Mouse (Mus musculus): ENCODE data around the gene Rdm1. TPM values are rescaled to one million over a fixed set of nuclear protein-coding genes. Genes with fewer than 3 reads are reported as not detected.
"Not testable (repeated sequence)": the region's sequence is repeated elsewhere in the genome, so short reads cannot be mapped to it uniquely, and the experiment has no call there.

Rdm1 gene
- polyA plus RNA-seq, 1 experiment from 2014 or later: 15.3 TPM

DNA sequence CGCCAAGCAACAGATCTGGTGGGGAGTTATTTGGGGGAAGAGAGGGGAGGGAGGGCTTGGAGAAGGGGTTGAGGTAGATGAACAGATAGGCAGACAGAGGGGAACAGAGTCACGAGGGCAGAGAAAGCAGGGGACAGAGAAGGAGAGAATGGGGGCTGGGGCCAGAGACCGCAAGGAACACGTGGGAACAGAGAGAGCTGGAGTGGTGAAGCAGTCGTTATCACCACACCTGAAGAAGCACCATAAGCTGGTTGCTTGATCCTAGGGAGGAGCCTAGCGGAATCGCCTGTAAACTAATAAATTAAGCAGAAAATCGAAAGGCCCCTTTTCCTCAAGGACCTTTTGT, 373 bp upstream of the Rdm1 start:
- Histone ChIP-seq H3K4me2 (replicated peaks; ENCODE audit: low read depth) (peak overlapping the region; percentile 92), H3K4me3 (ENCODE audit: low read depth, low read length) (peak overlapping the region; percentile 39), H3K4me1 (replicated peaks; ENCODE audit: control insufficient read depth, insufficient read depth, low read length) (no peaks in the 10 kb centered on the region), H3K9ac (ENCODE audit: low read depth, low read length) (peak overlapping the region; percentile 49; the same call in 1 of the 2 replicates), H3K27ac (ENCODE audit: low read depth, low read length) (peak overlapping the region; percentile 91), H3K27me3 (replicated peaks; ENCODE audit: control insufficient read depth, insufficient read depth, low read length) (no peaks in the 10 kb centered on the region), H3K9me3 (ENCODE audit: control insufficient read depth) (no peaks in the 10 kb centered on the region), H3K36me3 (ENCODE audit: control insufficient read depth, insufficient read depth) (no peaks in the 10 kb centered on the region; the same call in 1 of the 2 replicates)
- peak; percentile 19 for ATAC-seq
- 4% methylated on average over 8 of the region's 8 CpGs for WGBS
- TF ChIP-seq CTCF (IDR thresholded peaks at IDR 0.05; ENCODE audit: low read depth): no peak

DNA sequence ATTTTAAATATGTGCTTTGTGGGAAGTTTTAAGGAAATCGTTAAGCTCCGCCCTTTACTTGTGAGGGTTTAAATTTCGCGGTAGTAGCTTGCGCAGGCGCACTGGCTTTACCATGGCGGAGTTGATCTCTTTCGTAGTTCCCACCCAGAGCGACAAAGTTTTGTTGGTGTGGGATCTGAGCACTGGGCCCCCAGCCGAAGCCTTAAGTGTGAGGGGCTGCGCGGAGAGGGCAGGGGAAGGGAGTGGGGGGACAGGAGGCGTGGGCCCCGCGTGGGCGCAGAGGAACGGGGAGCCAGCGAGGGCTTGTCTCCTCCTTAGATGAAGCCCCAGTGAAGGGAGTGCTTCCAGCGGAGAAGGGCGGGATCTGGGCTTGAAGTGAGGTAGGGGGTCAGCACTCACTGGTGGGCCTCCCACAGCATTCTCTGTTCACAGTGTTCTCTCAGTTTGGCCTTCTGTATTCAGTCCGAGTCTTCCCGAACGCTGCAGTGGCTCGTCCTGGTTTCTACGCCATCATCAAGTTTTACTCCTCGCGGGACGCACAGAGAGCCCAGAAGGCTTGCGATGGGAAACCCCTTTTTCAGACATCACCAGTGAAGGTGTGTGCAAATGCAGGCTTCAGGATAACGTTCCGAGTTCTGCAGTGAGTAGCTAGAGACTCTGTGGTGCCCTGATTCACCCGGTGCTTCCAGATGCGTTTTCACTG, 1.0 kb downstream of the Rdm1 start:
- H3K4me3 ChIP-seq (ENCODE audit: low read depth, low read length): peak overlapping the region; percentile 58
- no peaks in the 10 kb centered on the region for H3K4me1 ChIP-seq (replicated peaks; ENCODE audit: control insufficient read depth, insufficient read depth, low read length)
- H3K9me3 ChIP-seq (ENCODE audit: control insufficient read depth): no peaks in the 10 kb centered on the region
- H3K9ac ChIP-seq (ENCODE audit: low read depth, low read length): peak overlapping the region; percentile 69
- H3K27ac ChIP-seq (ENCODE audit: low read depth, low read length): peak overlapping the region; percentile 89
- H3K4me2 ChIP-seq (replicated peaks; ENCODE audit: low read depth): peak overlapping the region; percentile 92
- ATAC-seq: no peak; the same call in 1 of the 2 replicates
- no peaks in the 10 kb centered on the region; the same call in 1 of the 2 replicates for H3K36me3 ChIP-seq (ENCODE audit: control insufficient read depth, insufficient read depth)
- no peak for TF ChIP-seq CTCF (IDR thresholded peaks at IDR 0.05; ENCODE audit: low read depth)
- no peaks in the 10 kb centered on the region for H3K27me3 ChIP-seq (replicated peaks; ENCODE audit: control insufficient read depth, insufficient read depth, low read length)
- WGBS: under 1% methylated on average over 33 of the region's 33 CpGs

DNA sequence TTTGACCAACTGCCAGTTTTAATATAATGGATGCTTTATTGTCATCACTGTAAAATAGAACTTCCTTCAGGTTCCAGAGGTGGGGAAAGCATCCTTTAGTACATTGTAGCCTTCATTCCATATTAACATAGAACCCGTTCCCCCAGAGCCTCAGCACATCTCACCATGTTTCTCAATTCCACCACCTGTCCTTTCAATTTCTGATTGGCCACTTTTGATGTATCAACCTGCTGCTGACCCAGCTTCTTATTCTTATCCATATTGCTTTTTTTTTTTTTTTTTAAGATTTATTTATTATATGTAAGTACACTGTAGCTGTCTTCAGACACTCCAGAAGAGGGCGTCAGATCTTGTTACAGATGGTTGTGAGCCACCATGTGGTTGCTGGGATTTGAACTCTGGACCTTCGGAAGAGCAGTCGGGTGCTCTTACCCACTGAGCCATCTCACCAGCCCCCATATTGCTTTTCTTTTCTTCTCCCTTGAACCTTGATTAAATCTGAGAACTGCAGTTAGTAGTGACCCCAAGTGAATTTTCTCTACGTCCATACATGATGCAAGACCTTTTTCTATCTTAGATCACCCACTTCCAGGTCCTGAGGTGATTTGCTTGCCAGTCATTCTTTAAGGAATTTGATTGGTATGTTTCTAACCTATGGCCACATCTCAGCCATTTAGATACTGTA, 1.9 kb downstream of the Rdm1 start:
- not testable (repeated sequence) for H3K27ac ChIP-seq (ENCODE audit: low read depth, low read length); H3K9ac ChIP-seq (ENCODE audit: low read depth, low read length); ATAC-seq; H3K27me3 ChIP-seq (replicated peaks; ENCODE audit: control insufficient read depth, insufficient read depth, low read length); H3K9me3 ChIP-seq (ENCODE audit: control insufficient read depth); H3K36me3 ChIP-seq (ENCODE audit: control insufficient read depth, insufficient read depth); H3K4me1 ChIP-seq (replicated peaks; ENCODE audit: control insufficient read depth, insufficient read depth, low read length); H3K4me3 ChIP-seq (ENCODE audit: low read depth, low read length)
- 71% methylated on average over 4 of the region's 5 CpGs for WGBS
- peak overlapping the region; percentile 92; the same call in 1 of the 2 replicates for H3K4me2 ChIP-seq (replicated peaks; ENCODE audit: low read depth)

DNA sequence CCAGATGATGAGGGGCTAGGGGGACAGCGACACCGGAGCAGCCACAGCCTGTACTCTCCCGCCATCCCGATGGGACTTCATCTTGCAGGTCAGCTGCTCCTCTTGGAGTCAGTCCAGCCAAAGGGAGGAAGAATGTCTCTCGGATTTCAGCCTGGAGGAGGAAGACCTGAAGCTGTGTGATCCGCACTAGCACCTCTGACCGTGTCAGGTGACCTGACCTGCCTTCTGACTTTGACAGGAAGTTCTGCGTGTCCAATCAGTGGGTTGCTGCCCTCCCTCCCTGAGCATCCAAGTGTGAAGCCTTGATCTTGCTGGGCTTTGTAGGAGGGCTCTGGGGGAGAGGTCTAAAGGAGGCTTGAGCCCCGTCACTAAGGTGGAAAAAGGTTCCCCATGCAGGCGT, 8.7 kb downstream of the Rdm1 start:
- TF ChIP-seq CTCF (IDR thresholded peaks at IDR 0.05; ENCODE audit: low read depth): no peak
- no peak for ATAC-seq
- 82% methylated on average over 10 of the region's 10 CpGs for WGBS
- H3K4me3 ChIP-seq (ENCODE audit: low read depth, low read length): no peak overlapping the region
- H3K36me3 ChIP-seq (ENCODE audit: control insufficient read depth, insufficient read depth): peaks cover 10% of the 10 kb centered on the region
- H3K4me1 ChIP-seq (replicated peaks; ENCODE audit: control insufficient read depth, insufficient read depth, low read length): no peaks in the 10 kb centered on the region
- H3K27ac ChIP-seq (ENCODE audit: low read depth, low read length): no peak overlapping the region
- no peaks in the 10 kb centered on the region for H3K27me3 ChIP-seq (replicated peaks; ENCODE audit: control insufficient read depth, insufficient read depth, low read length)
- no peaks in the 10 kb centered on the region for H3K9me3 ChIP-seq (ENCODE audit: control insufficient read depth)
- no peak overlapping the region for H3K4me2 ChIP-seq (replicated peaks; ENCODE audit: low read depth)
- H3K9ac ChIP-seq (ENCODE audit: low read depth, low read length): no peak overlapping the region

DNA sequence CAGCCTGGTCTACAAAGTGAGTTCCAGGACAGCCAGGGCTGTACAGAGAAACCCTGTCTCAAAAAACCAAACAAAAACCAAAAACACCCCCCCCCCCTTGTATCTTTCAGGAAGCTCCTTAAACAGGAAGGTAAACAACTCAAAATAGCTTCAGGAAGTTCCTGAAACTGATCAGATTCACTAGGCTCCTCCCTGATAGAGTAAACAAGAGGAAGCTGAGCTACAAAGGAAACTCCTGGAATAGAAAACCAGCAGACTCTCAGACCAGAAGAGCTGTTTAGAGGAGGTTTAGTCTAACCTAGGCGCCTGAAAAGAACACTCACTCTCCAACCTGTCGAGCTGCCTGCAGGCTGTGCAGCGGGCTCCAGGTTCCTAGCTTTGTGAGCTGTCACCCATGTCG, 12.8 kb downstream of the Rdm1 start:
- peaks cover 5% of the 10 kb centered on the region for H3K36me3 ChIP-seq (ENCODE audit: control insufficient read depth, insufficient read depth)
- no peak overlapping the region for H3K9ac ChIP-seq (ENCODE audit: low read depth, low read length)
- no peaks in the 10 kb centered on the region for H3K27me3 ChIP-seq (replicated peaks; ENCODE audit: control insufficient read depth, insufficient read depth, low read length)
- TF ChIP-seq CTCF (IDR thresholded peaks at IDR 0.05; ENCODE audit: low read depth): no peak
- 89% methylated on average over 4 of the region's 4 CpGs for WGBS
- no peak overlapping the region for H3K4me3 ChIP-seq (ENCODE audit: low read depth, low read length)
- no peak overlapping the region for H3K27ac ChIP-seq (ENCODE audit: low read depth, low read length)
- H3K4me2 ChIP-seq (replicated peaks; ENCODE audit: low read depth): no peak overlapping the region
- no peaks in the 10 kb centered on the region for H3K9me3 ChIP-seq (ENCODE audit: control insufficient read depth)
- no peak for ATAC-seq
- no peaks in the 10 kb centered on the region for H3K4me1 ChIP-seq (replicated peaks; ENCODE audit: control insufficient read depth, insufficient read depth, low read length)

DNA sequence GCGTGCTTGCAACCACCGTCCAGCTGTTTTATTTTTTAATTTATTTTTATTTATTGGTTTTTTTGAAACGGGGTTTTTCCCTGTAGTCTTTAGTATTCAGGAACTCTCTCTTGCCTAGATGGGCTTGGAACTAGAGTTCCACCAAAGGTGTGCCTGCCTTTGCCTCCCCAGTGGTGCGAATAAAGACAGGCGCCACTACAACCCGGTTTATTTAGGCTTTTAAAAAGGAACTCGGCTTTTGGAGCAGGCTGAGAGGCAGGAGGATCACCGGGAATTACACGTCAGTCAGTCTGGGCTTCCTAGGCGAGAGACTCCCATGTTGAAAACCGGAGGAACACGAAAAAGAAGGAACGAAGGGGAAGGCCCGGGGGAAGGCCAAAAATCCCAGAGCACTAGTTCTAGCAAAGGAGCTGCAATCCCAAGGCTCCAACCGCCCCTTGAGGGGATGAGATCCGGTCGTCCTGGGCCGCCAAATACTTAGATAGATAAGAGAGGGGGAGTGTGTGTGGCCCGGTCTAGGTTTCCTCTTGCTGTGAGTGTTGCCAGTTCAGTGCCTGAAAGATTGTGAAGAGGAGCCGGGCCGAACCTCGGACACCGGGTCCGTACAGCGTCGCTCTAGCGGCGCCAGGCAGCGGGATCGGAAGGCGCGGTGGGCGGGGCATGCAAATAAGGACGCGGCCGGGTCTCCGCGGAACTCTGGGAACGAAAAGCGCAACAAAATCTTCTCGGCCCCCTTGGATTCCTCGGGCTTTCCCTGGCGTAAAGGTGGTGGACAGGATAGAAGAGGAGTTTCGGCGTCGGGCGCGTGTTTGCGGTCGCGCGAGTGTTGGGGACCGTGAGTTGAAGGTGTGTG, 14.1 kb downstream of the Rdm1 start:
- Histone ChIP-seq H3K4me2 (replicated peaks; ENCODE audit: low read depth) (peak overlapping the region; percentile 58), H3K9ac (ENCODE audit: low read depth, low read length) (peak overlapping the region; percentile 40; the same call in 1 of the 2 replicates), H3K27ac (ENCODE audit: low read depth, low read length) (peak overlapping the region; percentile 70; the same call in 1 of the 2 replicates), H3K4me3 (ENCODE audit: low read depth, low read length) (peak overlapping the region; percentile 18; the same call in 1 of the 2 replicates)
- not testable (repeated sequence) for H3K27me3 ChIP-seq (replicated peaks; ENCODE audit: control insufficient read depth, insufficient read depth, low read length); H3K9me3 ChIP-seq (ENCODE audit: control insufficient read depth); H3K36me3 ChIP-seq (ENCODE audit: control insufficient read depth, insufficient read depth); H3K4me1 ChIP-seq (replicated peaks; ENCODE audit: control insufficient read depth, insufficient read depth, low read length)
- ATAC-seq: peak; percentile 68
- 6% methylated on average over 51 of the region's 53 CpGs for WGBS
- TF ChIP-seq CTCF (IDR thresholded peaks at IDR 0.05; ENCODE audit: low read depth): 0 out of 2 replicates have a peak, but pooled peaks have one; percentile 3

DNA sequence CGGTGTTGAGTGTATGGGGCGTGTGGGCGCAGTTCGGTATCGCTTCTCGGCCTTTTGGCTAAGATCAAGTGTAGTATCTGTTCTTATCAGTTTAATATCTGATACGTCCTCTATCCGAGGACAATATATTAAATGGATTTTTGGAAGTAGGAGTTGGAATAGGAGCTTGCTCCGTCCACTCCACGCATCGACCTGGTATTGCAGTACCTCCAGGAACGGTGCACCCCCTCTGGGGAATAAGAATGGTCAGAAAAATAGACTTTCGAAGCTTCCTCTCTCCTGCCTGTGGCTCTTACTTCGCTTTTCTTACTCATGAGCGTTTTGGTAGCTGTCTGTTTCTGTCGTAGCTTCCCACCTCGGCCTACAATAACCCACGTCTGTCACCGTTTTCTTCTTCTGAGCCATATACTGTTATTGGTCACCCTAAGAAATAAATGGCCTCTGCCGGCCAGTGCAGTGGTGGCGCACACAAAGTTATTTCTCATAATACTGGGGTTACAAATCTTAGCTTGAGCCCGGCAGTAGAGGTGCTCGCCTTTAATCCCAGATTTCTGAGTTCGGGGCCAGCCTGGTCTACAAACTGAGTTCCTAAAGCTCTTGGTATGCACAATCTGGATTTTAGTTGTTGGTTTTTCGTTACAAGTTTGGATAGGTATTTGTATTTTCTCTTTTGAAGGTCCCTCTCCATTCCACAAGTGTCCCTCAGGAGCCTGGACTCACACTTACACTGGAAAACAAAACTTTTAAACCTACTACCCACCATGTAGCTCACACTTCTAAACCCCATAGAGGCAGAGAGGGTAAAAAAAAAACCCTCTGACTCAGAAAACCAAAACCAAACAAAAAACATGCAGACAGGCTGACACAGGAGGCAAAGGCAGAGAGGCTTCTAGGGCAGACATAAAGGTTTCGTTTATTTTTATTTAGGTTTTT, 15.0 kb downstream of the Rdm1 start:
- peak overlapping the region; percentile 58; the same call in 1 of the 2 replicates for H3K4me2 ChIP-seq (replicated peaks; ENCODE audit: low read depth)
- not testable (repeated sequence) for H3K27me3 ChIP-seq (replicated peaks; ENCODE audit: control insufficient read depth, insufficient read depth, low read length); H3K36me3 ChIP-seq (ENCODE audit: control insufficient read depth, insufficient read depth); H3K4me3 ChIP-seq (ENCODE audit: low read depth, low read length); H3K4me1 ChIP-seq (replicated peaks; ENCODE audit: control insufficient read depth, insufficient read depth, low read length); H3K9ac ChIP-seq (ENCODE audit: low read depth, low read length); H3K9me3 ChIP-seq (ENCODE audit: control insufficient read depth)
- H3K27ac ChIP-seq (ENCODE audit: low read depth, low read length): peak overlapping the region; percentile 70; the same call in 1 of the 2 replicates
- ATAC-seq: peak; percentile 78
- 5% methylated on average over 14 of the region's 26 CpGs for WGBS
